Mouse (Mus musculus) heart, adult 2 months (tissue): ENCODE results near the gene Fgfr2.

ENCODE experiments used
- CTCF ChIP-seq: fragments of 200-600 bp; IDR thresholded peaks from 2 replicates; pipeline ENCODE4 v1.8.1; 2022; ENCODE audit warnings: antibody characterized with exemption, mild to moderate bottlenecking, moderate library complexity
- EP300 ChIP-seq: fragments of 200-500 bp; IDR thresholded peaks from 2 replicates; pipeline ENCODE4 v1.6.1; 2011; ENCODE audit warnings: low read depth, low read length, control low read depth; ENCODE audit not compliant: insufficient read depth
- POLR2A ChIP-seq: fragments of 200-500 bp; IDR thresholded peaks from 2 replicates; pipeline ENCODE4 v1.6.1; 2011; ENCODE audit warnings: mild to moderate bottlenecking, low read depth, low read length, control low read depth; ENCODE audit not compliant: insufficient read depth

- TF ChIP-seq CTCF (no peak), POLR2A (no peak), EP300 (no peak)
These were observed 2911.7 kb downstream of the Fgfr2 start for GRCm38 (mm10) chr7:130211411-130211810.
